Mouse (Mus musculus) kidney, adult 18-20 months (tissue): Measurements from ENCODE around the gene Cfap221.

Experiments
- DNase-seq: peaks from one replicate; pipeline ENCODE4 v3.0.0; 2021

The Cfap221 gene

DNA sequence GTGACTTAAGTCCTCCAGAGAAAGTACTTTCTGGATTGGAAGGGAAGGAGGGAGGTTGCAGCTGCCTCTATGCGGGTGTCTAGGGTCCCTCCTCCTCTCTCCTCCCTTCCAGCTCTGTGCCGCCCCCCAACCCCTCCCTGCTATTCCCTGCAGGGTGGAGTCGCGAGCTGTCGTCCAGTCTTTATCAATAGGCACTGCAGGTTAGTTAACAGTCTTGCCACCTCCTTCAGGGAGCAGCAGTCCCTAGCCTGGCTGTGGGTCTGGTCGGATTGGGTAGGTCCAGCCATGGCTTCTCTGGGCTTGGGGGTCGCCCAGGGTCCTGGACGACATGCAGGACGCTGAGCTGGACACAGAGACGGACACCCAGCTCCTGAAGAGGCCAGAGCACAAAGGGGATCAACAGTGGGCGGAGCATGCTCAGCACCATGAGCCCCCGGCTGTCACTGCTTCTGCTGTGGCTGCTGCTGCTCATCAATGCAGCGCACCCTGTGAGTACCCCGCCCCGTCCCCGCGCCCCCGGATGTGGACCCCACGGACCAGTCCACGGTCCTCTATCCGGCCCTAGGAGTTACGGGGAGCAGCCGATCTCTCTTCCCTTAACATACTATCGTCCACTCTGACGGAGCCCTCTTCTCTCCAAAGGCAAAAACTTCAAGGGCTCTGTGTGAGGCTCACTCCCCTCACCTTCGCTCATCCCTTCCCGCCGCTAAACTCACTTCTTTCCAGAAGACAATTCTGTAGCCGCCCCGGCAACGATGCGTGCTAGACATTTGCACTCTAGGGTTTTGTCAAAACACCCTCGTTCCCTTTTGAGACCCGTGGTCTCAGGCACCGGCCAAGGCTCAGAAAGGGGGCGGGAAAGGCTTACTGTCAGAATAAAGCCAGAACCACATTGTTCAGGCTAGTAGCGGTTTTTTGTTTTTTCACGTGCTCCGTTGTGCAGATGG is 10.1 kb upstream of the Cfap221 start, which contains the start of gene Sctr:
Gene Sctr, plus strand, starts transcription at position 51 of the 947 bp plus-strand sequence.
- DNase-seq, result no peak

DNA sequence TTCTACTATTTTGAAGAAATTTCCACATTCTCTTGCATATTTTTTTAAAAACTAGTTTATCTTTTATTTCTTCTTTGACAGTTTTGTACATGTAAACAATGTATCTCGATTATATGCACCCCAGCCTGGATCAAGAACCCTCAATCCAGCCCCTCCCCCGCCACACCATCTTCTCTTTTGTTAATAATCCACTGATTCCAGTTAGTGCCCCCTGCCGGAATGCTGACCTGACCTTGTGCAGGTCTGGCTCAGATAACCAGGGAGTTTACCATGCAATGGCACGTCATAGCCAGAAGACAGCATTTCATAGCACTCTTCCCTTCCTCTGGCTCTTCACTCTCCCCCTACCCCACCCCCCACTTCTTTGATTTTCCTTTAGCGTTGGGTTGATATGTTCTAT is 610 bp upstream of the Cfap221 start:
- DNase-seq, result peak; percentile 64

DNA sequence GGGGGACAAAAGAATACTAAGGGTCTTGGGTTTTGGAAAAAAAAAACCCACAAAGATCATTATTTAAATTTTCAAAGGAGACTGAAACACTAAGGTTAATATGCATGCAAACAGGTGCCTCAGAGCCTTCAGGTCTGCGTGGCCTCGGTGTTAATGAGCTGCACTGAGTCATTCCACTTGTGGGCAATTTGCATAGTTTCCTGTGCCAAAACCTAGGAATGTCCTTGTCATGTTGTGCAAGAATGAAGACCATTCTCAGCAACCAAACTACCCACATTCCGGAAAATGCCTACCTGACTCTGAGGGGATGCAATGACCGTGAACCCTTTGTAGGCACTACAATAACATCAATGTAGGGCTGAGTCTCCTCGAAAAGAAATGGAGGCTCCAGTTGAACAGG is 10.5 kb downstream of the Cfap221 start:
- DNase-seq, result peak; percentile 40

- no peak for DNase-seq
Observed at GRCm38 (mm10) chr1:119975141-119975540, 21.9 kb downstream of the Cfap221 start.

DNA sequence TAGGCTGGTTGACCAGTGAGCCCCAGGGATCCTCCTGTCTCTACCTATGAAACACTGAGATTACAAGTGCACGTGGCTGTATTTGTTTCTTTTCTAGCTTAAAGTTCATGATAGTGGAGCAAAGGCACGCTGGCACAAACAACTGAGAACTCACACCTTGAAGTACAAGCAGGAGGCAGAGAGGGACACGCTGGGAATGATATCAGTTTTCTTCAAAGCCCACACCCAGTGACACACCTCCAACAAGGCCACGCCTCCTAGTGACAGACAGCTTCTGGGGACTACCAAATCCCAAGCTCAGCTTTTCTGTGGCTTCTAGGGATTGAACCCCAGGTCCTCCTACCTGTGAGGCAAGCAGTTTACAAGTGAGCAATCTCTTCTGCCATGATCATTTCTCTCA is 23.9 kb downstream of the Cfap221 start:
- no peak for DNase-seq

- peak; percentile 27 for DNase-seq
Observed at GRCm38 (mm10) chr1:119965804-119966514, 31.1 kb downstream of the Cfap221 start.

DNA sequence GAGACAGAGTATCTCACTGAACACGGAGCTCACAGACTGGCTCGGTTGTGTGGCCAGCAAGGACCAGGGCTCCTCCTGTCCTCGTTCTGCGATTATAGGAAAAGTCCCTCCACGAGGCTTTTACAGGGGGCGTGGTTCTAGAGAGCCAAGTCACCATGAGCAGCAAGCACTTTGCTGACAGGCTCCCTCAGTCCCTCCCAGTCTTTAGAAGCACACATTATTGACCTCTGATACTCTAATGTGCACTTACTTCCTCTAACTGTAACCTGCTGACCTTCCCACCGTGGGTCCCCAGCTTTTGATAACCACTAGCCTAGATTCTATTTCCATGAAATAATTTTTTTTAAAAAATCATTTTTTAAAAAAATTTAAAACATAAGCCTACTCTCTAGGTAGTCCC is 37.1 kb downstream of the Cfap221 start:
- DNase-seq, result no peak

GRCm38 (mm10) chr1:119959464-119959863 is 37.6 kb downstream of the Cfap221 start:
- no peak for DNase-seq

DNA sequence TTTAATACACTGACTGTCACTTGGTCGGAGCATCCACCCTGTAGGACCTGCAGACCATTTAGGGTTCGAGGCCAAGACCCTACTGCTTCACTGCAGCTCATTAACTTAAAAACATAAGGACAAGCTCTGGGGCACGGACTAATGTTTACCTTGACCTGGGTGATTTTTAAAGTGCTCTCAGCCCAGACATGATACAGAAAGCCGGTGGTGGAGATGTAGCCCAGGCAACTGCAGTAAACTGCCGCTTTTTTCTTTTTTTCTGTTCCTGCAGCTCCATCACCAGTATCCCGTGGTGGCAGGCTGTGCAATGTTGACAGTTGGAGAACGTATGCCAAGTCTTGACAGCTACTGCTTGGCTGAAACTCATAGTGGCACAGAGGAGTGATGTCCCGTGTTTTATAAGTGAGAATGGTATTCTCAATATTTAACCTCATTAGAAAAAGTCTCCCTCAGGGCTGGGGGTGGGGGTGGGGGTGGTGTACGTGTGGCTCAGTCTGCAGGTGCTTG is 39.3 kb downstream of the Cfap221 start:
- no peak for DNase-seq

- no peak for DNase-seq
Observed at GRCm38 (mm10) chr1:119954680-119955079, 42.4 kb downstream of the Cfap221 start.

GRCm38 (mm10) chr1:119953456-119953855 is 43.6 kb downstream of the Cfap221 start:
- no peak for DNase-seq

GRCm38 (mm10) chr1:119950086-119950485 is 46.9 kb downstream of the Cfap221 start:
- no peak for DNase-seq

DNA sequence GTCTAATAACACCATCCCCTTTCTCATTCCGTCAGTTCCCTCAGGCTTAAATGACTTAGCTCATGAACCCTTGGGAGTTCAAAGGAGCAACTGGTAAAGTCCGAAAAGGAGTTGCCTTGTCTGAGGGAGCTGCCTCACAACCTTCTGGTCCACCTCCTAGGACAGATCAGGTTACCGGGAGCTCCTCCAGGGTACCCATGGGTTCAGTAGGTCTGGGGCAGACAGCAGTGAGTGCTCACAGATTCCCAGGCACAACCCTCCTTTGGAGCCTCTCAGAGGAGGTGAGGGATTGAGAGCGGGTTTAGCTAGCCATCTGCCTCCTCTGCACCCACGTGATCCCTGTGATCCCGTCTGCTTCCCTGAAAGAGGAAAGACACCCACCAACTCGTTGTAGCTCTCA is 60.2 kb downstream of the Cfap221 start:
- DNase-seq, result no peak

DNA sequence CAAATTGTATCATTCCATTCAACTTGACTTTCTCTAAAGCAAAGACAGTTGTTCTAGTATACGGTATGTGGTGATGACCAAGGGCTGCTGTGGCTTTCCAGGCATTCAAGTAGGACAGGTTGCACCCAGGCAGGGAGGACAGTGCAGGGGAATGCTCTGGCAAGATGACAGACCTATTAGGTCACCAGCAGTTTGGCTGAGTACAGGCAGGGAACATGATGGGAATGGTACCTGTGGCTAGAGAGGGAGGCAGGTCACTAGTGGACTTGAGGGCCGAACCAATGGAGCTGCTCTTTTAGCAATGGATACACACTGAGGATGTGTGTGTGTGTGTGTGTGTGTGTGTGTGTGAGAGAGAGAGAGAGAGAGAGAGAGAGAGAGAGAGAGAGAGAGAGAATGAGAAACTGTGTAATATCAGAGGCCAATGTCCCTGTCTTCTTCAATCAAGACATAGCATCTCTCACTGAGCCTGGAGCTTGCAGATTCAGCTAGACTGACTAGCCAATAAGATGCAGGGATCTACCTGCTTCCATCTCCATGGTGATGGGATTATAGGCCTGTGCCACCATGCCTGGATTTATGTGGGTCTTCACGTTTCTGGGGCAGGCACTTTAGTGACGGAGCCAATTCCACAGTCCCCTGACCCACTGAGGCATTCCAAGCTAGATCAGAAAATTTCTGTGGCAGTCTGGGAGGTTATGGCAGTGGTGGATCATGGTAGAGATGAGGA is 65.4 kb downstream of the Cfap221 start:
- no peak for DNase-seq

- DNase-seq, result no peak
Observed at GRCm38 (mm10) chr1:119929715-119930114, 67.3 kb downstream of the Cfap221 start.

GRCm38 (mm10) chr1:119919299-119919698 is 77.7 kb downstream of the Cfap221 start:
- peak; percentile 25 for DNase-seq

DNA sequence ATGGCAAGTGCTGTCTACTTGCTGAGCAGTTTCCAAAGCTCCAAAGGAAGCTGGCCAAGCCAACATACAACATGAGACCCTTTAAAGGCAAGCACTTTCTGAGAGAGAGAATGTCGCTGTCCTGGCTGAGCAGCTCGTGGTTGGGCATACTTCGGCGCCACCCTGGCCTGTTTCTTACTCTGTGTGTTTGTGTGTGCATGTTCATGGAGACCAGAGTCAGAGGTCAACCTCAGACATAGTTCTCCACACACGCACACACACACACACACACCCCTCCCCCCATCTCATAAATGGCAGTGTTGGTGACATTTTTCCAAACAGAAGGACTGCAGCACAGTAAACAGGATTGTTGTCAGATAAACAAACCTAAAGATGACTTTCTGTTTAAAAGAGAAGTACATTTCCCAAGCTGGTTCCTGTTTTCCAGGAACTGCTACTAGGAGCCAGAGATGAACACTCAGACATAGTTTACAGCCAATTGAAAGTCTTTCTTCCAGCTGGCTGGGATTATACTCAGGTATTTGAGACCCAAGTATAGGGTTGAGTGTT is 80.1 kb downstream of the Cfap221 start:
- no peak for DNase-seq

DNA sequence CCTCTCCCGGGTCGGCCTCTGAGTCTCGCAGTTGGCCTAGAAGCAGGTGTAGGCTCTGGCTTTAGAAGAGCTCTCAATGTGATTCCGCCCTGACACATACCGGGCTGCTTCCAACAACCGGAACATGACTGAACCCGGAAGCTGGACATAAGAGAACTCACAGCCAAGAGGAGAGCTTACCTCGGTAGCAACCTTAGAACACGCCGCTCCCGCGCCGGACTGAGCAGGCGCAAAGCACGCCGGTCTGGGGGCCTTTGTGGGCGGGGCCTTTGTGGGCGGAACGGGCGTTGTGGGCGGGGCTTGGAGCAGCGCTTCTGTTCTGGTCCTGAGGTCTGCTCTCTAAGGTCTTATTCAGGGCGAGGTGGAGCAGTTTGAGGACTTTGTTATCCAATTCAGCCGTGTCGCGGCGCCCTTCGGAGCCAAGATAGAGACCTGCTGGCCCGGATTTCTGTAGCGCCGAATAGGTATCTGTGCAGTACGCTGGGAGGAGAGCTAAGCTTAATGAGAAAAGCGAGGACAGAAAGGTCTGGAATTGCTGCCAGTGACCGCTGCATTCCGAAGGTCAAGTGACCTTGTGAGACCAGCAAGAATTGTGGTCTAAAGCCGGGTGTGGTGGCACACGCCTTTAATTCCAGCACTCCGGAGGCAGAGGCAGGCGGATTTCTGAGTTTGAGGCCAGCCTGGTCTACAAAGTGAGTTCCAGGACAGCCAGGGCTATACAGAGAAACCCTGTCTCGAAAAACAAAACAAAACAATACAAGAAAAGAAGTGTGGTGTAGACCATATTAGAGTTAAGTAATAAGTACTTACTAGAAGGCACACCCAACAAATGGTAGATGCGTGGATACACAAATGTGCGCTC is 83.8 kb downstream of the Cfap221 start, which contains the start of gene Tmem177:
Gene Tmem177, minus strand, starts transcription at position 256 of the 862 bp plus-strand sequence.
- DNase-seq, result peak; percentile 98

- DNase-seq, result no peak
Observed at GRCm38 (mm10) chr1:119907206-119907748, 89.8 kb downstream of the Cfap221 start.

GRCm38 (mm10) chr1:119903231-119903620 is 93.8 kb downstream of the Cfap221 start:
- no peak for DNase-seq

GRCm38 (mm10) chr1:119902551-119903230 is 94.3 kb downstream of the Cfap221 start:
- DNase-seq, result no peak
